Mouse (Mus musculus): ENCODE results near the gene Tln2. TPM values are rescaled to one million over a fixed set of nuclear protein-coding genes. Genes with fewer than 3 reads are reported as not detected.
"Not testable (repeated sequence)": the region's sequence is repeated elsewhere in the genome, so short reads cannot be mapped to it uniquely, and the experiment has no call there.

Gene Tln2
- polyA plus RNA-seq, 1 experiment from 2014 or later: 22.9 TPM

- H3K4me1 ChIP-seq (replicated peaks; ENCODE audit: control insufficient read depth, insufficient read depth, low read length): no peaks in the 10 kb centered on the region
- 80% methylated on average over 3 of the region's 3 CpGs for WGBS
- H3K9me3 ChIP-seq (ENCODE audit: control insufficient read depth, low read length): no peaks in the 10 kb centered on the region
- no peak overlapping the region for H3K4me3 ChIP-seq (ENCODE audit: low read depth, low read length)
- no peak overlapping the region for H3K9ac ChIP-seq (ENCODE audit: low read length)
- no peak overlapping the region for H3K27ac ChIP-seq (ENCODE audit: low read depth, low read length)
- H3K27me3 ChIP-seq (ENCODE audit: control insufficient read depth, insufficient read depth, low read length): no peaks in the 10 kb centered on the region
- no peaks in the 10 kb centered on the region for H3K36me3 ChIP-seq (ENCODE audit: control insufficient read depth, insufficient read depth, low read length)
- no peak for DNase-seq (ENCODE audit: low spot score)
- no peak overlapping the region for H3K4me2 ChIP-seq (ENCODE audit: low read depth, low read length, severe bottlenecking)
- ATAC-seq (replicated peaks; ENCODE audit: low FRiP score): no peak
Measured at GRCm38 (mm10) chr9:67285544-67285943, 274.0 kb downstream of the Tln2 start.

- no peak overlapping the region for H3K4me2 ChIP-seq (ENCODE audit: low read depth, low read length, severe bottlenecking)
- no peaks in the 10 kb centered on the region for H3K27me3 ChIP-seq (ENCODE audit: control insufficient read depth, insufficient read depth, low read length)
- no peak for ATAC-seq (replicated peaks; ENCODE audit: low FRiP score)
- H3K4me1 ChIP-seq (replicated peaks; ENCODE audit: control insufficient read depth, insufficient read depth, low read length): no peaks in the 10 kb centered on the region
- no peak overlapping the region for H3K4me3 ChIP-seq (ENCODE audit: low read depth, low read length)
- no peaks in the 10 kb centered on the region for H3K36me3 ChIP-seq (ENCODE audit: control insufficient read depth, insufficient read depth, low read length)
- H3K27ac ChIP-seq (ENCODE audit: low read depth, low read length): no peak overlapping the region
- WGBS: 84% methylated on average over 6 of the region's 6 CpGs
- no peak overlapping the region for H3K9ac ChIP-seq (ENCODE audit: low read length)
- H3K9me3 ChIP-seq (ENCODE audit: control insufficient read depth, low read length): no peaks in the 10 kb centered on the region
- DNase-seq (ENCODE audit: low spot score): no peak
Measured at GRCm38 (mm10) chr9:67281812-67282211, 277.7 kb downstream of the Tln2 start.

- H3K4me2 ChIP-seq (ENCODE audit: low read depth, low read length, severe bottlenecking); H3K9me3 ChIP-seq (ENCODE audit: control insufficient read depth, low read length); H3K4me3 ChIP-seq (ENCODE audit: low read depth, low read length); ATAC-seq (replicated peaks; ENCODE audit: low FRiP score); H3K36me3 ChIP-seq (ENCODE audit: control insufficient read depth, insufficient read depth, low read length); DNase-seq (ENCODE audit: low spot score); H3K27ac ChIP-seq (ENCODE audit: low read depth, low read length); H3K27me3 ChIP-seq (ENCODE audit: control insufficient read depth, insufficient read depth, low read length); H3K9ac ChIP-seq (ENCODE audit: low read length); H3K4me1 ChIP-seq (replicated peaks; ENCODE audit: control insufficient read depth, insufficient read depth, low read length): not testable (repeated sequence)
Measured at GRCm38 (mm10) chr9:67280311-67280710, 279.2 kb downstream of the Tln2 start.

- 92% methylated on average over 6 of the region's 6 CpGs for WGBS
- no peak for ATAC-seq (replicated peaks; ENCODE audit: low FRiP score)
- Histone ChIP-seq H3K27ac (ENCODE audit: low read depth, low read length) (no peak overlapping the region), H3K27me3 (ENCODE audit: control insufficient read depth, insufficient read depth, low read length) (no peaks in the 10 kb centered on the region), H3K4me3 (ENCODE audit: low read depth, low read length) (no peak overlapping the region), H3K9ac (ENCODE audit: low read length) (no peak overlapping the region), H3K4me2 (ENCODE audit: low read depth, low read length, severe bottlenecking) (no peak overlapping the region), H3K4me1 (replicated peaks; ENCODE audit: control insufficient read depth, insufficient read depth, low read length) (no peaks in the 10 kb centered on the region), H3K36me3 (ENCODE audit: control insufficient read depth, insufficient read depth, low read length) (no peaks in the 10 kb centered on the region), H3K9me3 (ENCODE audit: control insufficient read depth, low read length) (no peaks in the 10 kb centered on the region)
- no peak for DNase-seq (ENCODE audit: low spot score)
Measured at GRCm38 (mm10) chr9:67276446-67276845, 283.1 kb downstream of the Tln2 start.

- H3K4me3 ChIP-seq (ENCODE audit: low read depth, low read length): no peak overlapping the region
- H3K4me2 ChIP-seq (ENCODE audit: low read depth, low read length, severe bottlenecking): no peak overlapping the region
- 44% methylated on average over 3 of the region's 3 CpGs for WGBS
- no peaks in the 10 kb centered on the region for H3K36me3 ChIP-seq (ENCODE audit: control insufficient read depth, insufficient read depth, low read length)
- H3K4me1 ChIP-seq (replicated peaks; ENCODE audit: control insufficient read depth, insufficient read depth, low read length): no peaks in the 10 kb centered on the region
- no peaks in the 10 kb centered on the region for H3K9me3 ChIP-seq (ENCODE audit: control insufficient read depth, low read length)
- ATAC-seq (replicated peaks; ENCODE audit: low FRiP score): no peak
- no peak overlapping the region for H3K27ac ChIP-seq (ENCODE audit: low read depth, low read length)
- no peak overlapping the region for H3K9ac ChIP-seq (ENCODE audit: low read length)
- H3K27me3 ChIP-seq (ENCODE audit: control insufficient read depth, insufficient read depth, low read length): no peaks in the 10 kb centered on the region
- no peak for DNase-seq (ENCODE audit: low spot score)
Measured at GRCm38 (mm10) chr9:67274296-67274695, 285.2 kb downstream of the Tln2 start.

GRCm38 (mm10) chr9:67273362-67273761 is 286.1 kb downstream of the Tln2 start:
- Histone ChIP-seq H3K4me3 (ENCODE audit: low read depth, low read length) (no peak overlapping the region), H3K27me3 (ENCODE audit: control insufficient read depth, insufficient read depth, low read length) (no peaks in the 10 kb centered on the region), H3K4me2 (ENCODE audit: low read depth, low read length, severe bottlenecking) (no peak overlapping the region), H3K27ac (ENCODE audit: low read depth, low read length) (no peak overlapping the region), H3K9ac (ENCODE audit: low read length) (no peak overlapping the region), H3K4me1 (replicated peaks; ENCODE audit: control insufficient read depth, insufficient read depth, low read length) (no peaks in the 10 kb centered on the region), H3K9me3 (ENCODE audit: control insufficient read depth, low read length) (no peaks in the 10 kb centered on the region), H3K36me3 (ENCODE audit: control insufficient read depth, insufficient read depth, low read length) (no peaks in the 10 kb centered on the region)
- ATAC-seq (replicated peaks; ENCODE audit: low FRiP score) (no peak), DNase-seq (ENCODE audit: low spot score) (no peak)

GRCm38 (mm10) chr9:67270734-67271133 is 288.8 kb downstream of the Tln2 start:
- Histone ChIP-seq H3K9me3 (ENCODE audit: control insufficient read depth, low read length) (no peaks in the 10 kb centered on the region), H3K27me3 (ENCODE audit: control insufficient read depth, insufficient read depth, low read length) (no peaks in the 10 kb centered on the region), H3K4me3 (ENCODE audit: low read depth, low read length) (no peak overlapping the region), H3K9ac (ENCODE audit: low read length) (no peak overlapping the region), H3K36me3 (ENCODE audit: control insufficient read depth, insufficient read depth, low read length) (no peaks in the 10 kb centered on the region), H3K4me2 (ENCODE audit: low read depth, low read length, severe bottlenecking) (no peak overlapping the region), H3K4me1 (replicated peaks; ENCODE audit: control insufficient read depth, insufficient read depth, low read length) (no peaks in the 10 kb centered on the region), H3K27ac (ENCODE audit: low read depth, low read length) (no peak overlapping the region)
- WGBS: 79% methylated on average over 7 of the region's 7 CpGs
- DNase-seq (ENCODE audit: low spot score): no peak
- ATAC-seq (replicated peaks; ENCODE audit: low FRiP score): no peak

GRCm38 (mm10) chr9:67270061-67270595 is 289.4 kb downstream of the Tln2 start:
- Histone ChIP-seq H3K4me3 (ENCODE audit: low read depth, low read length) (no peak overlapping the region), H3K27ac (ENCODE audit: low read depth, low read length) (no peak overlapping the region), H3K4me2 (ENCODE audit: low read depth, low read length, severe bottlenecking) (no peak overlapping the region), H3K9me3 (ENCODE audit: control insufficient read depth, low read length) (no peaks in the 10 kb centered on the region), H3K4me1 (replicated peaks; ENCODE audit: control insufficient read depth, insufficient read depth, low read length) (no peaks in the 10 kb centered on the region), H3K27me3 (ENCODE audit: control insufficient read depth, insufficient read depth, low read length) (no peaks in the 10 kb centered on the region), H3K36me3 (ENCODE audit: control insufficient read depth, insufficient read depth, low read length) (no peaks in the 10 kb centered on the region), H3K9ac (ENCODE audit: low read length) (no peak overlapping the region)
- 81% methylated on average over 7 of the region's 7 CpGs for whole genome bisulfite sequencing
- ATAC-seq (replicated peaks; ENCODE audit: low FRiP score) (no peak), DNase-seq (ENCODE audit: low spot score) (no peak)

GRCm38 (mm10) chr9:67267276-67267990 is 292.1 kb downstream of the Tln2 start:
- no peak overlapping the region for H3K4me2 ChIP-seq (ENCODE audit: low read depth, low read length, severe bottlenecking)
- H3K9ac ChIP-seq (ENCODE audit: low read length): no peak overlapping the region
- ATAC-seq (replicated peaks; ENCODE audit: low FRiP score) (no peak), DNase-seq (ENCODE audit: low spot score) (no peak)
- WGBS: 90% methylated on average over 8 of the region's 8 CpGs
- no peak overlapping the region for H3K27ac ChIP-seq (ENCODE audit: low read depth, low read length)
- H3K9me3 ChIP-seq (ENCODE audit: control insufficient read depth, low read length): no peaks in the 10 kb centered on the region
- H3K36me3 ChIP-seq (ENCODE audit: control insufficient read depth, insufficient read depth, low read length): no peaks in the 10 kb centered on the region
- no peaks in the 10 kb centered on the region for H3K27me3 ChIP-seq (ENCODE audit: control insufficient read depth, insufficient read depth, low read length)
- H3K4me3 ChIP-seq (ENCODE audit: low read depth, low read length): no peak overlapping the region
- H3K4me1 ChIP-seq (replicated peaks; ENCODE audit: control insufficient read depth, insufficient read depth, low read length): no peaks in the 10 kb centered on the region

Measured in forebrain, embryonic 11.5 days (tissue).